Mouse (Mus musculus) thymus, adult 2 months (tissue): ENCODE results near the gene Ubr2.

Source experiments
- CTCF ChIP-seq: fragments of 200-500 bp; IDR thresholded peaks from 2 replicates; pipeline ENCODE4 v1.5.1; 2012; ENCODE audit warnings: mild to moderate bottlenecking, control low read depth, low read length, moderate library complexity, borderline replicate concordance; ENCODE audit not compliant: control insufficient read depth, poor library complexity, insufficient read depth; ENCODE audit errors: extremely low read depth
- POLR2A ChIP-seq: fragments of 200-500 bp; IDR thresholded peaks from 2 replicates; pipeline ENCODE4 v1.6.1; 2012; ENCODE audit warnings: mild to moderate bottlenecking, low read length, control low read depth, moderate library complexity; ENCODE audit not compliant: control insufficient read depth, poor library complexity, insufficient read depth; ENCODE audit errors: extremely low read depth

GRCm38 (mm10) chr17:47050678-47051077 is 40.3 kb upstream of the Ubr2 start:
- TF ChIP-seq CTCF (no peak), POLR2A (no peak)
